Mouse (Mus musculus): Measurements from ENCODE around the gene Aurkc. TPM values are rescaled to one million over a fixed set of nuclear protein-coding genes. Genes with fewer than 3 reads are reported as not detected.

Aurkc gene
- polyA plus RNA-seq (2014; fragmentation: Illumina TruSeq; extraction: RNeasy Lipid Tissue Mini Kit (QIAGEN cat#74804); ENCODE audit: low read depth, low replicate concordance), result 1.3 TPM

DNA sequence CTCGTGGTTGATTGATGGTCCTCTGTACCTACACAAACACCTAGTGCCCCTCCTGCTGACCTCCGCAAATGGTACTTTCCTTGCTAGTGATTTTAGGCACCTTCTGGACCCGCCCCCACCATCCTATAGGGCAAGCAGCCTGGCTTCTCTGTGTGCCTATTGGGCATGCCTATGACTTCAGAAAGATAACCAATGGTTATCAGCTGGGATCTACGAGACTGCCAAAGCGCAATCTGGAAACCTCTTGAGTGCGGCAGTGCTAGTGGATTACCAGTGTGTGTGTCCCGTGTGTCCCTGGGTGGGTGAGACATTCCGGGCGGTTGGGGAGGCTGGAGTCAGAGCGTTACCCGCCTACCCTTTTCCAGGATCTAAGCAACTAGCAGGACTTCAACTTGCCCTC is at the start of gene Aurkc:
Aurkc (plus strand) TSS at position 50 of the 400 bp plus-strand sequence.

Other genes starting within 250 kb of the Aurkc start
- 8.2 TPM for gene Zfp954, start 126.2 kb downstream of the Aurkc start, polyA plus RNA-seq (2014; fragmentation: Illumina TruSeq; extraction: RNeasy Lipid Tissue Mini Kit (QIAGEN cat#74804); ENCODE audit: low read depth, low replicate concordance)
- gene Zfp773, start 141.5 kb downstream of the Aurkc start, polyA plus RNA-seq (2014; fragmentation: Illumina TruSeq; extraction: RNeasy Lipid Tissue Mini Kit (QIAGEN cat#74804); ENCODE audit: low read depth, low replicate concordance), result 0.66 TPM
- 1.5 TPM for gene Zfp418, start 176.0 kb downstream of the Aurkc start, polyA plus RNA-seq (2014; fragmentation: Illumina TruSeq; extraction: RNeasy Lipid Tissue Mini Kit (QIAGEN cat#74804); ENCODE audit: low read depth, low replicate concordance)
- 4.2 TPM for gene Zfp772, start 214.7 kb downstream of the Aurkc start, polyA plus RNA-seq (2014; fragmentation: Illumina TruSeq; extraction: RNeasy Lipid Tissue Mini Kit (QIAGEN cat#74804); ENCODE audit: low read depth, low replicate concordance)

Data from adipose tissue, adult 10 weeks (tissue).